Mouse (Mus musculus): Measurements from ENCODE around the gene Prkab1. TPM values are rescaled to one million over a fixed set of nuclear protein-coding genes. Genes with fewer than 3 reads are reported as not detected.

Prkab1 gene
- 34.9 and 38.1 TPM in 2 replicates for total RNA-seq (2015)
- total RNA-seq (2017): 25.1 and 25.9 TPM in 2 replicates

DNA sequence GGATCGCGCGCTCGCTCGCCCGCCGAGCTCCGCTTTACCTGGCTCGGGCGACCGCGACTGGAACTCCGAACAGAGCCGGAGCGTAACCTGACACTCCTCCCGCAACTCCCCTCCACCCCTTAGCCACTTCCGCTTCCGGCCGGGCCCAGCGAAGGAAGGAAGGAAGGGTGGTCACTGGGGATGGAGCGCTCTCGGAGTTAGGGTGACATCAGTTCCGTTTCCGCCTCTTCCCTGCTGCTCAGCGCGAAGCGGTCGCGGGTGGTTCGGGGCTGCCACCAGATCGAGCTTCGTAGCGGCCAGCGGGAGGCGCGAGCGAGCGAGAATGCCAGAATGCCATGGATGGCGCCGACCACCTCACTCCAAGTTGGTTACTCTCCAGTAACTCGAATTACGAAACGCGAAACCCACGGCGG, at the start of gene Prkab1:
TSS of gene Prkab1 (minus strand) at position 182 of the 413 bp plus-strand sequence.
- peak; percentile 66 for ATAC-seq (replicated peaks; ENCODE audit: poor library complexity)

DNA sequence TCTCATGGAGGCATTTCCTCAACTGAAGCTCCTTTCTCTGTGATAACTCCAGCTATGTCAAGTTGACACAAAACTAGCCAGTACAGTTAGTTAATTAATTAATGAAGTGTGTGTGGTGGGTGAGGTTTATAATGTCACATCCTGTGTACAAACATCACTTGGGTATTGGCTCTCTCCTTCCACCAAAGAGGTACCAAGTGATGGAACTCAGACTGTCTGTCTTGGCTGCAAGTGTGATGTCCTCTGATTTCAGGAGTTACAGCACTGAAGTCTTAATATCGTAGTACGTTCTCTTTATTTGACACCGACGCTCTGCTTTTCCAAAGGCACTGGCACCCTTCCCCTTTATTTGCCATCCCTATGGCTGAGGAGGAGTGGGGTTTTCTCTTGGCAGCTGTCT, 45.3 kb upstream of the Prkab1 start:
- no peak for ATAC-seq (replicated peaks; ENCODE audit: poor library complexity)

GRCm38 (mm10) chr5:116052826-116053225, 28.5 kb upstream of the Prkab1 start:
- ATAC-seq (replicated peaks; ENCODE audit: poor library complexity): no peak

DNA sequence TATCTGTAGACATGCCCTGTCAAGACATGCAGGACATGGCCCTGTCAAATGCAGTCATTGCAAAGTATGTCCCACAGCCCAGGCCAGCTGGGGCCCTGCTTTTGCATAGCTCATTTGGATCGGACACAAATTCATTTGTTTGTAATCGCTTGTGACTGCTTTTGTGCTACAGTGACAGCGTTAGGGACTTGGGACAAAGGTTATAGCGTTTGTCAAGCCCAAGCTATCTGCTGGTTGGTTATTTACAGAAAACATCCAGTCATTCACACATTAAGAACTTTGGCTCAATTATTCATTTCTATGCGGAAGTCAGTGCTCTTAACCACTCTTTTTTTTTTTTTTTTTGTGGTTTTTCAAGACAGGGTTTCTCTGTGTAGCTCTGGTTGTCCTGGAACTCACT, 27.9 kb upstream of the Prkab1 start:
- no peak for ATAC-seq (replicated peaks; ENCODE audit: poor library complexity)

- ATAC-seq (replicated peaks; ENCODE audit: poor library complexity): no peak
These were observed 25.5 kb upstream of the Prkab1 start for GRCm38 (mm10) chr5:116049821-116050220.

DNA sequence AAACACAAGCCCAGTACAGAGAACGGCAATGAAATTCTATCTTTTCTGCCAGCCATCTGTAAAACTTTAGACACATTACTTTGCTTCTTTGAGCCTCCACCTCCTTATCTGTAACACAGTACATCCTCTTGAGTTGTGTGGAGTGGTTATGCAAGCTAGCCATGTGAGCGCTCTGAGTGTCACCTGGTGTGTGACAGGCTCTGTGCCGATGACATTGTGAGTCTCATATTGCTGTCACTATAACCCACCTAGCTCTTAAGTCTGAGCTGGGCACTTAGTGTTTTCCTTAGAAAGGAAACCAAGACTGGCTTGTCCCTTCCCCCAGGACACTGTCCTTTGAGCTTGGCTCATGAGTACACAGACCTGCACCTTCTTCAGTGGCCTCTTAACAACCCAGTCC, 24.0 kb upstream of the Prkab1 start:
- no peak for ATAC-seq (replicated peaks; ENCODE audit: poor library complexity)

- ATAC-seq (replicated peaks; ENCODE audit: poor library complexity): no peak
These were observed 21.9 kb upstream of the Prkab1 start for GRCm38 (mm10) chr5:116046246-116046645.

GRCm38 (mm10) chr5:116045581-116045980, 21.3 kb upstream of the Prkab1 start:
- ATAC-seq (replicated peaks; ENCODE audit: poor library complexity): no peak

- no peak for ATAC-seq (replicated peaks; ENCODE audit: poor library complexity)
These were observed 17.9 kb upstream of the Prkab1 start for GRCm38 (mm10) chr5:116042241-116042640.

DNA sequence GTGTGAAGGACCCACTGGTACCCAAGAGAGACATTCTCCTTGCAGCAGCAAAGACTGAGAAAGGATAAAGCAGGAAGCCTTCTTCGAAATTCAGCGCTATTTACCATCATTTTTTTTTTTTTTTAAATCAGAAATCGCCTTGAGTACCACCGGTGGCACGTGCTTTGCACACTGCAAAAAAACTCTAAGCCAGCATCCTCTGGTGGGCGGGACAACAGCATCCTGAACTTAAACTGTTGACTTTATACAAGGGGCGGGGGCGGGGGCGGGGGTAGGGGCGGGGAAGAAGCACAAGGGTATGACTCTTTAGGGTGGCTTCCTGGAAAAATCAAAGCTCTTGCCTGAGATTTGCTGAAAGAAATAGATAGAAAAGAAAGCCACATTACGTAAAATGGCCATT, 15.4 kb upstream of the Prkab1 start:
- no peak for ATAC-seq (replicated peaks; ENCODE audit: poor library complexity)

DNA sequence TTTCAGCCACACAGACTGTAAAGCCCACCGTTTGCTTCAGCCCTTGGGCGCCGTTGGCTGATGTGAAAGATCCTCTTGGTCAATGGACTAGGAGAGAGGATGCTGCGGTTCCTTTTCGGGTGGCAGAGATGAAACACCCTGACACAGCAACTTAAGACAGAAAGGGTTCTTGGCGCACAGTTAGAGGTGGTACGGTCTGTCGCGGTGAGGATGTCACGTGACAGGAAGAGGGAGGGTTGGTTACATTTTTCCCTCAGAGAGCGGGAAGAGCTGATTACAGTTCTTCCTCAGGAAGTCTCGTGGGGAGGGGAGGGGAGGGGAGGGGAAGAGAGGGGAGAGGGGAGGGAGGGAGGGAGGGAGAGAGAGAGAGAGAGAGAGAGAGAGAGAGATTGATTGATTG, 13.4 kb upstream of the Prkab1 start:
- ATAC-seq (replicated peaks; ENCODE audit: poor library complexity): no peak

GRCm38 (mm10) chr5:116036465-116036864, 12.2 kb upstream of the Prkab1 start:
- no peak for ATAC-seq (replicated peaks; ENCODE audit: poor library complexity)

- ATAC-seq (replicated peaks; ENCODE audit: poor library complexity): peak; percentile 51
These were observed 6.9 kb upstream of the Prkab1 start for GRCm38 (mm10) chr5:116031190-116031577.

GRCm38 (mm10) chr5:116030566-116031189, 6.4 kb upstream of the Prkab1 start:
- no peak for ATAC-seq (replicated peaks; ENCODE audit: poor library complexity)

DNA sequence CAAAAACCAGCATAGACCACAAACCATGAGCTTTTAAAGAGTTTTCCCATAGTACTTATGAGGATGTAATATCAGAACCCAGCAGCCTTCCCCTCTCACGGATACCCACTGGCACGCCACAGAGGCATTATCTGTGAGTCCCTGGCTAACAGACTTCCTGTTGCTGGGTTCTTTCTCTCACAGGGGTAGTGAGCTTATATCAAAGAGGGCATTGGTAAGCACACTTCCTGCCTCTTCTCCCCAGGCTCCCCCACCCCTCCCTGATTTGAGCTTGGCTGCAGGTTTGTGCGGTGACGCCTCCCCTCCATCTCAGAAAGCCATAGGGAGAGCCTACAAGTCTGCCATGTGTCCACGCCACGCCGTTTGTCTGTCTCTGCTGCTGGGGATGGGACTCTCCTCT, 4.8 kb upstream of the Prkab1 start:
- ATAC-seq (replicated peaks; ENCODE audit: poor library complexity): peak; percentile 68

GRCm38 (mm10) chr5:116026561-116026960, 2.3 kb upstream of the Prkab1 start:
- ATAC-seq (replicated peaks; ENCODE audit: poor library complexity): peak; percentile 38

DNA sequence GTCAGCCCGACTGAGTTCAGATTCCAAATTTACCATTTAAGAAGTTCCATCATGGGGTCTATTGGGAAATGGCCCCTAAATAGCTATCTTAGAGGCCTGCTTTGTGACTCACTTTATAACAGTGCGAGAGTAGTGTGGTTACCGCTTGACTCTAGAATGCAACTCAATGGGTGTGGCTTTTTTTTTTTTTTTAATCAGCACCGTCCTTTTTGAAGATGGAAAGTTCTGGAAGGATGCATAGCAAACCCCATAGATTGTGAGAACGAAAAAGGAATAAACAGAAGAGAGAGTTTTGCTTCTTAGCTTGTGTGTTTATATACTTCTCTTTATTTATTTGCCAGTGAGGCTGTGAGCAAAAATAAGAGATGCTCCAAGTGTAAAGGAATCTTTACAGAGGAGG, 1.8 kb upstream of the Prkab1 start:
- no peak for ATAC-seq (replicated peaks; ENCODE audit: poor library complexity)

DNA sequence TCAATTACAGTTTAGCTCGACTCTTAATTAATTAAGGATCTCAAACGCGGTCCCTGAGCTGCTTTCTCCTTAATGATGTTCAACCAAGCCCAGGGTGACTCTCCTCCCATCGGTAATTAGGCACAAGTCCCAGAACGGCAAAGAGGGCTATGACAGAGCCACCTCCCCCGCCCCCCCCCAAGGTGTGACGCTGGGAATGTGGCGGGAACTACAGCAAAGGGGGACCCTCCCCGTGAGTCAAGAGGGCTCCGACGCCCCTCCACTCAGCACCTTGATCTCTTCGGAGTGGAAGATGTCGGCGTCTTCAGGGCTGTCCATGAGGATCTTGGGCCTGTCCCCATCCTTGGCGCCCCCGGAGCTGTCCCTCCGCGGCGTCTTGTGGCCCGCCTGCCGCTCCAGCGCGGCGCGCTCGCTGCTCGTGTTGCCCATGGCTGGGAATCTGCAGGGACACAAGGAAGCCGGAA, 455 bp downstream of the Prkab1 start:
- no peak for ATAC-seq (replicated peaks; ENCODE audit: poor library complexity)

- ATAC-seq (replicated peaks; ENCODE audit: poor library complexity): no peak
These were observed 1.1 kb downstream of the Prkab1 start for GRCm38 (mm10) chr5:116023251-116023661.

GRCm38 (mm10) chr5:116022658-116023200, 1.6 kb downstream of the Prkab1 start:
- ATAC-seq (replicated peaks; ENCODE audit: poor library complexity): no peak

GRCm38 (mm10) chr5:116022131-116022530, 2.2 kb downstream of the Prkab1 start:
- no peak for ATAC-seq (replicated peaks; ENCODE audit: poor library complexity)

GRCm38 (mm10) chr5:116021552-116021951, 2.8 kb downstream of the Prkab1 start:
- peak; percentile 62 for ATAC-seq (replicated peaks; ENCODE audit: poor library complexity)

- no peak for ATAC-seq (replicated peaks; ENCODE audit: poor library complexity)
These were observed 4.9 kb downstream of the Prkab1 start for GRCm38 (mm10) chr5:116019371-116019770.

Data from megakaryocyte progenitor cell, adult 5-6 weeks (primary cell).